Mouse (Mus musculus): ENCODE data around the gene Klhl31.
A peak's percentile ranks its signal among the peaks of the same experiment; 100 is the strongest.

The Klhl31 gene

GRCm38 (mm10) chr9:77624171-77624570 lies 12.1 kb upstream of the Klhl31 start:
- no peak for DNase-seq (ENCODE audit: low spot score)

- no peak for DNase-seq (ENCODE audit: low spot score)
Measured at GRCm38 (mm10) chr9:77628676-77629075, 7.6 kb upstream of the Klhl31 start.

GRCm38 (mm10) chr9:77629708-77630107 lies 6.6 kb upstream of the Klhl31 start:
- no peak for DNase-seq (ENCODE audit: low spot score)

GRCm38 (mm10) chr9:77630764-77631163 lies 5.5 kb upstream of the Klhl31 start:
- DNase-seq (ENCODE audit: low spot score) = no peak

GRCm38 (mm10) chr9:77632432-77632831 lies 3.9 kb upstream of the Klhl31 start:
- no peak for DNase-seq (ENCODE audit: low spot score)

- DNase-seq (ENCODE audit: low spot score) = no peak
Measured at GRCm38 (mm10) chr9:77636003-77636402, 297 bp upstream of the Klhl31 start.

- no peak for DNase-seq (ENCODE audit: low spot score)
Measured at GRCm38 (mm10) chr9:77637357-77637756, 1.1 kb downstream of the Klhl31 start.

GRCm38 (mm10) chr9:77645176-77645575 lies 8.9 kb downstream of the Klhl31 start:
- DNase-seq (ENCODE audit: low spot score) = no peak

GRCm38 (mm10) chr9:77651847-77652246 lies 15.5 kb downstream of the Klhl31 start:
- no peak for DNase-seq (ENCODE audit: low spot score)

GRCm38 (mm10) chr9:77653907-77654306 lies 17.6 kb downstream of the Klhl31 start:
- DNase-seq (ENCODE audit: low spot score) = no peak

- peak; percentile 2 for DNase-seq (ENCODE audit: low spot score)
Measured at GRCm38 (mm10) chr9:77655181-77655934, 19.1 kb downstream of the Klhl31 start.

GRCm38 (mm10) chr9:77655935-77656288 lies 19.6 kb downstream of the Klhl31 start:
- DNase-seq (ENCODE audit: low spot score) = peak; percentile 16

- no peak for DNase-seq (ENCODE audit: low spot score)
Measured at GRCm38 (mm10) chr9:77662917-77663316, 26.6 kb downstream of the Klhl31 start.

- DNase-seq (ENCODE audit: low spot score) = no peak
Measured at GRCm38 (mm10) chr9:77670095-77670494, 33.8 kb downstream of the Klhl31 start.

- no peak for DNase-seq (ENCODE audit: low spot score)
Measured at GRCm38 (mm10) chr9:77671004-77671403, 34.7 kb downstream of the Klhl31 start.

- no peak for DNase-seq (ENCODE audit: low spot score)
Measured at GRCm38 (mm10) chr9:77673218-77673617, 36.9 kb downstream of the Klhl31 start.

GRCm38 (mm10) chr9:77673986-77674385 lies 37.7 kb downstream of the Klhl31 start:
- DNase-seq (ENCODE audit: low spot score) = no peak

GRCm38 (mm10) chr9:77684938-77685337 lies 48.6 kb downstream of the Klhl31 start:
- no peak for DNase-seq (ENCODE audit: low spot score)

- no peak for DNase-seq (ENCODE audit: low spot score)
Measured at GRCm38 (mm10) chr9:77685825-77686500, 49.7 kb downstream of the Klhl31 start.

GRCm38 (mm10) chr9:77692707-77693106 lies 56.4 kb downstream of the Klhl31 start:
- DNase-seq (ENCODE audit: low spot score) = no peak

GRCm38 (mm10) chr9:77693405-77693804 lies 57.1 kb downstream of the Klhl31 start:
- no peak for DNase-seq (ENCODE audit: low spot score)

- no peak for DNase-seq (ENCODE audit: low spot score)
Measured at GRCm38 (mm10) chr9:77695586-77695985, 59.3 kb downstream of the Klhl31 start.

GRCm38 (mm10) chr9:77703476-77703875 lies 67.2 kb downstream of the Klhl31 start:
- DNase-seq (ENCODE audit: low spot score) = no peak

- DNase-seq (ENCODE audit: low spot score) = no peak
Measured at GRCm38 (mm10) chr9:77704108-77704507, 67.8 kb downstream of the Klhl31 start.
